Mouse (Mus musculus): ENCODE measurements around the gene Fsd2.
A peak's percentile ranks its signal among the peaks of the same experiment; 100 is the strongest.

Fsd2 gene

GRCm38 (mm10) chr7:81571941-81572441 lies 5.2 kb upstream of the Fsd2 start:
- DNase-seq (ENCODE audit: low read depth, low spot score), result no peak

DNA sequence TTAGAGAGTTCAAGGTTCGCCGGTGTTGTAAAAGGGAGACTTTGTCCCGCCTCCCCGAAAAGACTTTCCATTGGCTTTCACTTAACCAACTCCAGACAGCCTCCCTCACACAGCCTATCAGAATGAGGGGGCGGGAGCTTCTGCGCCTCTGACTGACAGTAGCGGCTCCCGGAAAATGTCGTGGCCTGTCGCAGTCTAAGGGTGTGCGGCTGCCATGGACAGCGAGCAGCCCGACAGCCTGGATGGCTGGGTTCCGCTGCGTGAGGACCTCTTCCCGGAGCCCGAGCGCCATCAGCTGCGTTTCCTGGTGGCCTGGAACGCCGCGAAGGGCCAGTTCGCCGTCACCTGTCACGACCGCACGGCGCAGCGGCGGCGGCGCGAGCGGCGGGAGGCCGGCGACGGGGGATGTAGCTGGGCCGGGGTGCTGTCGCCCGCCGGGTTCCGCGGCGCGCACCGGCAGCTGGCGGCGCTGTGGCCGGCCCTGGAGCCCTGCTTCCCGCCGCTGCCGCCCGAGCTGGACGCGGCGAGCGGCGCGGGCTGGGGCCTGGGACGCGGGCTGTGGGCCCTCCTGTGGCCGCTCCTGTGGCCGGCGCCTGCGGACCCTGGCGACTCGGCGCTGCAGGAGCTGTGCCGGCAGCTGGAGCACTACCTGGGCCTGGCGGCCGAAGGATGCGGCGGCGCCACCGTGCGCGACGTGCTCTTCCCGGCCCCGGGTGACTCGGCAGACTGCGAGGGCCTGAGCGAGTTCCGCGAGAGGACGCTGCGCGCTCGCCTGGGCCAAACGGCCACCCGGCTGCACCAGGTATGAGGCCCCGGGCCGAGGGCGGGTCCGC lies 4.6 kb upstream of the Fsd2 start, which contains the start of gene Whamm:
TSS of gene Whamm (plus strand) at position 159 of the 833 bp plus-strand sequence.
- peak; percentile 87 for DNase-seq (ENCODE audit: low read depth, low spot score)

DNA sequence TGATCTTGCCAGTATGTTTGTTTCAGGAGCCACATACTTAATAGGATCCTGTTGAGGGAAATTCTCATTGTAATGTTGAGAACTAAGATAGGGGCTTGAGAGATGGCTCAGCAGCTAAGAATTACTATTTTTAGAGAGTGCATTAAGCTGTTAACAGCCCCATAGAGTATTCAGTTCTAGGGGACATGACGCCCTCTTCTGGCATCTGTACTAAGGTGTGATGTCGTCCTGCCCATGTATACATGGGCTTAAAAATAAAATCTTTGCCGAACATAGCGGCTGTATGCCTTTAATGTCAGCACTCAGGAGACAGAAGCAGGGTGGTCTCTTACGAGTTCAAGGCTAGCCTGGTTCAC lies 4.0 kb upstream of the Fsd2 start:
- DNase-seq (ENCODE audit: low read depth, low spot score), result peak; percentile 22

DNA sequence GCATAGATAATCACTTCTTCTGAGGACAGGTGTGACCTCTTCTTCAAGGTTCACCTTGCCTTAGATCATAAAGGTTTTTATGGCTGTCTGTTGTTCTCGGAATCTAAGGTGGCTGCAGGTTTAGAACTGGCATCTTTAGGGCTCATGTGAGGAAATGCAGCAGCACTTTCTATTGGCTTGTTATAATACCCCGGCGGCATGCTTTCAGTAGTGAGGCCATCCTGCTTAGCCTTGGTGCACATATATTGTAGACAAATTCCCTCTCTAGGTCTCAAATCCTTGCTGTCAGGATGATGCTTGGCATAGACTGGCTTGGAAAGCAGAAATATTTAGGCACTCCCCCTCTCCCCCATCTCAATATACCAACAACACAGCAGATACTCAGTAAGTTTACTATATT lies 3.5 kb upstream of the Fsd2 start:
- DNase-seq (ENCODE audit: low read depth, low spot score), result no peak

DNA sequence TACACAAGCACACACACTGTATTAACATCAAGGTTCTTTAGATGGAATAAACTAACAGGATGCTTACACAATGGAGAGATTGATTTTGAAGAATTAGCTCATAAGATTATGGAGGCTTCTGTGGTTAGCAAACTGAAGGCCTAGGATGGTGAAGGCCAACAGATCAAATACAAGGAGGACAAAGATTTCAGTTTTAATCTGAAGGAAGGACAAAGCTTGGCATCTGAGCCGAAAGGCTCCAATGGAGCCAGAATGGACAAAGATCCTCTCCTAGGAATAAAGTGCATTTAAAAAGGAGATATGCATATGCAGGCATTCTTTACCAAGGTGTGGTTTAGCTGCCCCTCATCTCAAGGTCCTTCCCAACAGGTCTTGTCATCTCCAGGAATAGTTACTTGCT lies 3.1 kb upstream of the Fsd2 start:
- DNase-seq (ENCODE audit: low read depth, low spot score), result no peak

GRCm38 (mm10) chr7:81567396-81567795 lies 652 bp upstream of the Fsd2 start:
- DNase-seq (ENCODE audit: low read depth, low spot score), result no peak

GRCm38 (mm10) chr7:81566332-81566731 lies 412 bp downstream of the Fsd2 start:
- no peak for DNase-seq (ENCODE audit: low read depth, low spot score)

GRCm38 (mm10) chr7:81565381-81566055 lies 1.2 kb downstream of the Fsd2 start:
- no peak for DNase-seq (ENCODE audit: low read depth, low spot score)

DNA sequence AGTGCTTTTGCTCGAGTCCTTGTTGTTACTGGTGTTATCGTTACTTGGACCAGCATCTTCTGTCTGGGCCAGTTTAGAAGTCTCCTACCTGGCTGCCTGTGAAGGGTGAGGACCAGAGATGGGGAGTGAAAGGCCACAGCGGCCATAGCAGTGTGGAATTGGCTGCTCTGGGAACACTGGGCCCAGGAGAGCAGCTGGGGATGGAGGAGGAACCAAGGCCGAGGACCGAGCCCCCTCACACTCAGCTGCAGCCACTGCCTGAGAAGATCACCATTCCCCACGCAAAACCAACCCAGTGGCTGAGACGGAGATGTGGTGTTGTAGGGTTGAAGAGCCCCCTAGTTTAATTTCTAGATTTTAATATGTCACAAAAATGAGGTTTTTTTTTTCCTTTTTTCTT lies 2.0 kb downstream of the Fsd2 start:
- DNase-seq (ENCODE audit: low read depth, low spot score), result no peak

GRCm38 (mm10) chr7:81563506-81564015 lies 3.2 kb downstream of the Fsd2 start:
- no peak for DNase-seq (ENCODE audit: low read depth, low spot score)

- DNase-seq (ENCODE audit: low read depth, low spot score), result no peak
These were observed 5.5 kb downstream of the Fsd2 start for GRCm38 (mm10) chr7:81561211-81561610.

- no peak for DNase-seq (ENCODE audit: low read depth, low spot score)
These were observed 6.4 kb downstream of the Fsd2 start for GRCm38 (mm10) chr7:81560101-81561049.

DNA sequence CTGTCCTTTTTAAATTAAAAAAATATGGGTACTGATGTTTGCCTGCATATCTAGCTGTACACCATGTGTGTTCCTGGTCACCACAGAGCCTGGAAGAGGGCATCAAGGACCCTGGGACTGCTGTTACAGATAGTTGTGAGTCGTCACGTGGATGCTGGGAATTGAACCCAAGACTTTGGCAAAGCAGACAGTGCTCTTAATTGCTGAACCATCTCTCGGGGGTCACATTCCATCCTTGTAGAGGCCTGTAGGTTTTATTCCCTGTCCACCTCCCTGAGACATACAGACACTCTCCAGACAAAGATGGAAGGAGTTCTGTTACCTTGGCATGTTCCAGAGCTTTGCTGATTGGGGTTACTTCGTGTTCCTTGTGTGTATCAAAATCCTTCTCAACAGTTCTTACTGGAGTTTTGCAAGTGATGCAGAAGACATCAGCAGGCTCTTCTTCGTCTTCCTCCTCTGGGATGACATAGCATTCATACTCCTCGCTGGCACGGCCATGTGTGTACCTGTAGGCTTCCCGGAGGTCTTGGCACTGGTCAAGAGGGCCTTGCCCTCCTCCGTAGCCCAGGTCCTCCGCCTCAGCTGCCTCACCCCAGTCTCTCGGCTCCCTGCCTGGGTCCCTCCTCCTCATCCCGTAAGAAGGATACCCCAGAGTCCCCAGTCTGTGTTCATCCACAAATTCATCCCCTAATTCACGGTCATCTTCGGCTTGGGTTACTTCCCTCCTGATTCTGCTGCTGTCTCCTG lies 7.3 kb downstream of the Fsd2 start:
- DNase-seq (ENCODE audit: low read depth, low spot score), result no peak

DNA sequence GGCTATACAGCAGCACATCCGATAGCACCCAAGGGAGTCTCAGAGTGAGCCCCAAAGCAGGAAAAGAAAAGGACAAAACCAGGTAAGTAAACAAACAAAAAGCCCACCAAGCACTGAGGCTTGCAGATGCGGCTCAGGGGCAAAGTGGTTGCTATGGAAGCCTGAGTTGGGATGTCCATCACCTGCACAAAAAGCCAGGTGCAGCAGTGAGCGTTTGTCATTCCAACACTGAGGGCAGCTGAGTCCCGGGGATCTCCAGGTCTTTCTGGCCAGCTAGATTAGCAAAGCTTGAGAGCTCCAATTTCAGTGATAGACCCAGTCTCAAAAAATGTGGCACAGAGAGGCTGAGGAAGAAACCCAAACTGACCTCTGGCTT lies 8.8 kb downstream of the Fsd2 start:
- DNase-seq (ENCODE audit: low read depth, low spot score), result no peak

DNA sequence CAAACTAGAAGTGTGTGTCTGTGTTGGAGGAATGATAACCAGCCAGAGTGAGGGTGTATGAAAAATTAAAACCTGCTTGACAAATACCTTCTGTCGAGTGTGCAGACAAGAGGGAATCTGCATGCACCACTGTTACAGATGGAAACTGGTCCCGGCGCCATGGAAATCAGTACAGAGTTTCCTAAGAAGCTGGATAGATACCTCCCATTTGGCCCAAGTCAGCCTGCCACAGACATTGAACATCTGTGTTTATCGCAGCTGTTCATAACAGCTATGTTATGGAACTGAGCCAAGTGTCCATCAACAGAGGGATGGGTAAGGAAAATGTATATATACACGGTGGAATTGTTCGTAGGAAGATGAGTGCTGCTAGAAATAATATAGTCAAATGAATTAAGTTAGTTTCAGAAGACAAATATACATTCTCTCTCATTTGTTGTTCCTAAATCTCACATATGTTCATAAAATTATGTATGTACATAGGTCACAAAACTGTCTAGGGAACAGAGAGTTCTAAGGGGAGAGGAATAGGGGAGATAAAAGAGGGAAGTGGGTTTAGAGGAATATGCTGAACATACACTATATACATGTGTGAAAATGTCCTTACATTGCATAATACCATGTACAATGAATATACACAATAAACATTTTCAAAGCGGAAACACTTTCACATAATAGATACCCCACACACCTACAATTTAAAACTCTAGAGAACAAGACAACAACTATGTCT lies 9.3 kb downstream of the Fsd2 start:
- DNase-seq (ENCODE audit: low read depth, low spot score), result no peak

DNA sequence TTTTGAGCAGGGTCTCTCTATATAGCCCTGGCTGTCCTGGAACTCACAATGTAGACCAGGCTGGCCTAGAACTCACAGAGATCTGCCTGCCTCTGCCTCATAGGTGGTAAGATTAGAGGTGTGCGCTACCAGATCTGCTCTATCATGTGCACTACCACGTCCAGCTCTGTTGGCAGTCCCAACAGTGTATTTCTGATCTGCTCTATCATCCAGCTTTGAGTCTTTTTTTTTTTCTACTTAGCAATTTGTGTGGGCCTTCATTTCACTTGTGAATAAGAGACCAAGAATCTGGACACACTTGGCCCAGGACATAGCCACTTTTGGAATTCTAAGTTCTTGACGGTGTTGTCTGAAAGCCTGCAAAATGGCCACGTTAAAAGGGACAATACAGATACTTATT lies 9.9 kb downstream of the Fsd2 start:
- DNase-seq (ENCODE audit: low read depth, low spot score), result no peak

GRCm38 (mm10) chr7:81554369-81554768 lies 12.4 kb downstream of the Fsd2 start:
- DNase-seq (ENCODE audit: low read depth, low spot score), result no peak

GRCm38 (mm10) chr7:81553589-81553988 lies 13.2 kb downstream of the Fsd2 start:
- no peak for DNase-seq (ENCODE audit: low read depth, low spot score)

- DNase-seq (ENCODE audit: low read depth, low spot score), result no peak
These were observed 17.9 kb downstream of the Fsd2 start for GRCm38 (mm10) chr7:81548864-81549263.

- DNase-seq (ENCODE audit: low read depth, low spot score), result no peak
These were observed 23.8 kb downstream of the Fsd2 start for GRCm38 (mm10) chr7:81542934-81543333.
